Mouse (Mus musculus) MEL (cell line): ENCODE measurements around the gene Olfr1098.

ENCODE experiments used
- CHD2 ChIP-seq: IDR thresholded peaks from 2 replicates; pipeline ENCODE4 v1.6.1; 2011; ENCODE audit warnings: low read length, improper control_type of control experiment
- CTCF ChIP-seq, 3 experiments: IDR thresholded peaks in 2 of 3; conservative IDR thresholded peaks in 1 of 3; 2 replicates each; pipeline ENCODE4 v1.5.1; 2011 to 2012; ENCODE audit warnings: low read length in 3 of 3, low read depth in 2 of 3, mild to moderate bottlenecking in 2 of 3, improper control_type of control experiment in 1 of 3, inconsistent platforms in 1 of 3, mixed read lengths in 1 of 3, moderate library complexity in 1 of 3; ENCODE audit not compliant: control insufficient read depth in 1 of 3, insufficient read depth in 1 of 3, poor library complexity in 1 of 3, severe bottlenecking in 1 of 3
- ELF1 ChIP-seq: IDR thresholded peaks from 2 replicates; pipeline ENCODE4 v1.6.1; 2014; ENCODE audit warnings: low read depth, mild to moderate bottlenecking, inconsistent platforms, low read length, improper control_type of control experiment, moderate library complexity
- ETS1 ChIP-seq: IDR thresholded peaks from 2 replicates; pipeline ENCODE4 v1.6.1; 2012; ENCODE audit warnings: low read depth, mild to moderate bottlenecking, inconsistent platforms, low read length, improper control_type of control experiment, moderate library complexity
- GATA1 ChIP-seq: IDR thresholded peaks from 2 replicates; pipeline ENCODE4 v1.6.1; 2011; ENCODE audit warnings: low read depth, low read length, improper control_type of control experiment
- HCFC1 ChIP-seq: IDR thresholded peaks from 2 replicates; pipeline ENCODE4 v1.6.1; 2012; ENCODE audit warnings: low read depth, mild to moderate bottlenecking, inconsistent platforms, low read length, improper control_type of control experiment, moderate library complexity
- MAX ChIP-seq: IDR thresholded peaks from 2 replicates; pipeline ENCODE4 v1.6.1; 2011; ENCODE audit warnings: low read length, improper control_type of control experiment
- MYB ChIP-seq: IDR thresholded peaks from 2 replicates; pipeline ENCODE4 v1.6.1; 2011; ENCODE audit warnings: mild to moderate bottlenecking, low read depth, low read length, improper control_type of control experiment
- POLR2A ChIP-seq, 2 experiments: IDR thresholded peaks; 2 replicates each; pipeline ENCODE4 v1.6.1; 2011 to 2012; ENCODE audit warnings: low read length in 2 of 2, mild to moderate bottlenecking in 2 of 2, control low read depth in 1 of 2, improper control_type of control experiment in 1 of 2, low read depth in 1 of 2, moderate library complexity in 1 of 2; ENCODE audit not compliant: control insufficient read depth in 1 of 2, insufficient read depth in 1 of 2, poor library complexity in 1 of 2
- USF1 ChIP-seq: IDR thresholded peaks from 2 replicates; pipeline ENCODE4 v1.6.1; 2014; ENCODE audit warnings: low read depth, mild to moderate bottlenecking, inconsistent platforms, low read length, improper control_type of control experiment, moderate library complexity
- ZNF384 ChIP-seq: IDR thresholded peaks from 2 replicates; pipeline ENCODE4 v1.6.1; 2012; ENCODE audit warnings: low read depth, mild to moderate bottlenecking, inconsistent platforms, low read length, improper control_type of control experiment

DNA sequence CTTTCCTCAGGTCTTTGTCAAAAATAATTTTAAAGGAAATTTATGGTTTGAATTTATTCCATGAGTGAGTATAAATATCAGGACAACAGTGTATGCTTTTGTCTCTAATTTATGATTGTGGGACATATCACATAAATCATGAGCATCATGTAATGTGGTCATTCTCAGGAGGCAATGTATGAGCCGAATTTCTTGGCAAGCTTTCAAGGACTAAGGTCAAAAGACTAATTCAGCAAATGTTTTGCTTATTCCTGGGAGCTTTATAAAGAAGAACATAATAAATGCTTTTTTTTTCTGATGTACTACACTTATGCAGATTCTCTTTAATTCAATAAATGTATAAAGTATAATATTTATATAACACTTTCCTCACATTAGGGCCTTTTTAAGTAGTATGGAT lies 49.6 kb downstream of the Olfr1098 start, which contains the start of gene Gm13723:
- TF ChIP-seq MYB (no peak), HCFC1 (no peak), CTCF (IDR thresholded peaks at IDR 0.05 in 2 of 3, conservative IDR thresholded peaks at IDR 0.05 in 1 of 3; ENCODE audit: control insufficient read depth in 1 of 3, insufficient read depth in 1 of 3, low read depth in 2 of 3, low read length in 3 of 3, poor library complexity in 1 of 3, severe bottlenecking in 1 of 3) (no peak), USF1 (no peak), CHD2 (no peak), ELF1 (no peak), ZNF384 (no peak), POLR2A (IDR thresholded peaks at IDR 0.05; ENCODE audit: control insufficient read depth in 1 of 2, insufficient read depth in 1 of 2, low read depth in 1 of 2, low read length in 2 of 2, poor library complexity in 1 of 2) (no peak), GATA1 (no peak), ETS1 (no peak), MAX (no peak)
